ENCODE assay signal across 9 mouse cellular contexts in genomic region chr2:13237140-13237901, GRCm38 (mm10). TPM values are rescaled to one million over a fixed set of nuclear protein-coding genes. Genes with fewer than 3 reads are reported as not detected.
DNase-seq lines count a peak whose midpoint lies in the region; ATAC-seq lines count a peak whose summit lies in the region.
"Had no signal": no experiment of that assay in that cellular context is flagged by ENCODE, and none has a peak within 500 bp of the region (broad histone marks: within the 10 kb centered on the region; RNA-seq: fewer than 3 reads in every experiment).

No protein-coding gene starts in this region.

- no peak overlapping the region for H3K27ac ChIP-seq in embryonic facial prominence, embryonic 10.5 days (replicated peaks)
- H3K27ac ChIP-seq in hindbrain, embryonic 15.5 days (replicated peaks) = no peak overlapping the region
- no peak overlapping the region for H3K27ac ChIP-seq in midbrain, embryonic 16.5 days (ENCODE audit: low read length)

- peak; percentile 50 for DNase-seq in ovary, postnatal 14 days (ENCODE audit: low spot score)
- no peak for DNase-seq in ovary, postnatal 36 days (ENCODE audit: low spot score)
- DNase-seq in adrenal gland, adult 2 months = peak; percentile 46
- peak; percentile 51 for DNase-seq in embryonic facial prominence, embryonic 10.5 days (ENCODE audit: low spot score)
- peak; percentile 61 to 65 for DNase-seq in left cerebral cortex, postnatal 14 days (ENCODE audit: low spot score in 2 of 2)
- DNase-seq in thymus, postnatal 10 days (ENCODE audit: low spot score in 2 of 2) = peak; percentile 12 to 71

- no peaks in the 10 kb centered on the region for H3K9me3 ChIP-seq in embryonic facial prominence, embryonic 10.5 days
- no peaks in the 10 kb centered on the region for H3K9me3 ChIP-seq in hindbrain, embryonic 15.5 days
- H3K9me3 ChIP-seq in midbrain, embryonic 16.5 days (replicated peaks; ENCODE audit: control insufficient read depth, low read length, poor library complexity, severe bottlenecking) = no peaks in the 10 kb centered on the region

- 71% methylated on average over 8 of the region's 8 CpGs for WGBS in embryonic facial prominence, embryonic 10.5 days
- 72% methylated on average over 8 of the region's 8 CpGs for WGBS in hindbrain, embryonic 15.5 days
- 71% methylated on average over 8 of the region's 8 CpGs for WGBS in midbrain, embryonic 16.5 days

- no peaks in the 10 kb centered on the region for H3K36me3 ChIP-seq in embryonic facial prominence, embryonic 10.5 days (replicated peaks)
- H3K36me3 ChIP-seq in hindbrain, embryonic 15.5 days = no peaks in the 10 kb centered on the region
- no peaks in the 10 kb centered on the region for H3K36me3 ChIP-seq in midbrain, embryonic 16.5 days (ENCODE audit: control insufficient read depth, insufficient read depth, low read length)

- no peak overlapping the region for H3K4me3 ChIP-seq in embryonic facial prominence, embryonic 10.5 days
- H3K4me3 ChIP-seq in hindbrain, embryonic 15.5 days = no peak overlapping the region
- H3K4me3 ChIP-seq in midbrain, embryonic 16.5 days (ENCODE audit: low read depth, low read length) = no peak overlapping the region
- H3K4me3 ChIP-seq: erythroblast, embryonic 14.5 days had no signal

- no peaks in the 10 kb centered on the region for H3K27me3 ChIP-seq in embryonic facial prominence, embryonic 10.5 days (replicated peaks; ENCODE audit: low read depth, poor library complexity, severe bottlenecking)
- no peaks in the 10 kb centered on the region for H3K27me3 ChIP-seq in hindbrain, embryonic 15.5 days
- no peaks in the 10 kb centered on the region for H3K27me3 ChIP-seq in midbrain, embryonic 16.5 days (ENCODE audit: control insufficient read depth, insufficient read depth, low read depth, low read length)

- no peak overlapping the region for H3K9ac ChIP-seq in hindbrain, embryonic 15.5 days
- H3K9ac ChIP-seq in midbrain, embryonic 16.5 days (ENCODE audit: low read depth, low read length) = no peak overlapping the region

- peak; percentile 60; the same call in 1 of the 2 replicates for ATAC-seq in hindbrain, embryonic 15.5 days (ENCODE audit: low FRiP score, low read depth)
- ATAC-seq in midbrain, embryonic 16.5 days = peak; percentile 64; the same call in 1 of the 2 replicates

- intact Hi-C loops in left cerebral cortex, postnatal 14 days (cut with DNase I) = loop anchor here (5.0 kb wide), 3 partner anchors 225 to 800 kb away; partner anchors contain the start of gene C1ql3

- peaks cover 16% of the 10 kb centered on the region for H3K4me1 ChIP-seq in embryonic facial prominence, embryonic 10.5 days
- peaks cover 18% of the 10 kb centered on the region for H3K4me1 ChIP-seq in hindbrain, embryonic 15.5 days (replicated peaks)
- peaks cover 7% of the 10 kb centered on the region for H3K4me1 ChIP-seq in midbrain, embryonic 16.5 days (ENCODE audit: control insufficient read depth, insufficient read depth, low read length)

- H3K4me2 ChIP-seq in hindbrain, embryonic 15.5 days = no peak overlapping the region
- no peak overlapping the region for H3K4me2 ChIP-seq in midbrain, embryonic 16.5 days (ENCODE audit: low read length)

RNA-seq across cellular contexts. Expression of gene Rsu1, which starts 33.9 kb away (rescaled TPM):
- 10 to 100 TPM; 73.5 to 86.1 TPM for total RNA-seq in adrenal gland, adult 2 months (2021)
- polyA plus RNA-seq in adrenal gland, adult 2 months (2012; rRNA removed) = 32.7 and 39.1 TPM in 2 replicates
- 70.2 and 80.1 TPM in 2 replicates for polyA plus RNA-seq in embryonic facial prominence, embryonic 10.5 days (2016; fragmentation: Nextera tagmentation; extraction: Ambion mirVana)
- polyA plus RNA-seq in hindbrain, embryonic 15.5 days (2015; fragmentation: Nextera tagmentation; extraction: Ambion mirVana) = 73.4 and 78.0 TPM in 2 replicates
- 10 to 100 TPM; 42.1 to 46.1 TPM for total RNA-seq in left cerebral cortex, postnatal 14 days (2021)
- polyA plus RNA-seq in midbrain, embryonic 16.5 days (2015; fragmentation: Nextera tagmentation; extraction: Ambion mirVana) = 70.2 and 77.8 TPM in 2 replicates
